In the genomic region with DNA sequence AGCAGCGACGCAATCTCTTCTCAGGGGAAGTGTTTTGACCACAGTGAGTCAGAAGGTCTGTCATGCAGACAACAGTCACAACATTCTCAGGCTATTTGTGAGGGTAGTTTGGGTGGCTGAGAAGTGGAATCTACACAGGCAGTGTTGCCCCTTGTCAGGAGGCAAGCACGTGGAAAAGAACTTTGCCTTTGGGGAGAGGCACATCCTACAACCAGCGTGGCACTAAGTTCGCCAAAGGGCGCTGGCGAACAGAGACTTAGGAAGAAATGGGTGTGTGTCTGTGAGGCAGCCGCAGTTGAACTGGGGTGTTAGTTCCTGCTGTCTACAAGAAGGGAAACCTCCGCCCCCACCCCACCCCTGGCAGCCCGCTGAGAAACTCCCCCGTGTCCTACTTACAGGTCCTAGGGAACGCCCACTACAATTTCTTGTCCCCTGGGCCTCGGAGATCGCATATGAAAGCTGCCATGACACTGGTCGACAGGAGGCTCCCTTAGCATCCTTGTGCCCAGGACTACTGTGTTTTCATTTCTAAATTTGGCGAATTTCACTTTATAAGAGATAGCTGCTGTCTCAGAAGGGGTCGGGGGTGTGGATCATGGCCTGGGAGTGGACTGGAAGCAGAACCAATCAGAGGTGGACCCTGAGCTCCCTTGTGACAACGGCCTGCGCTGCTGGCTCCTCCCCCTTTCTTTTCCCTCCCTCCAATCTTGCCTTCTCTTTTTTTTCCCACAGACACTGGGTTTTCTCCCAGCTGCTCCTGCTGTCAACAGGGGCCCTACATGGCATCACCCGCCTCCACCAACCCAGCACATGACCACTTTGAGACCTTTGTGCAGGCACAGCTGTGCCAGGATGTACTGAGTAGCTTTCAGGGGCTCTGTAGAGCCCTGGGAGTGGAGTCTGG, we compare ENCODE assay signal across 8 mouse cellular contexts. TPM values are rescaled to one million over a fixed set of nuclear protein-coding genes. Genes with fewer than 3 reads are reported as not detected.
DNase-seq lines count a peak whose midpoint lies in the region; ATAC-seq and TF ChIP-seq lines count a peak whose summit lies in the region.

No protein-coding gene starts in this region.

- peak; percentile 59 for DNase-seq in adrenal gland, postnatal 14 days
- peak; percentile 66 for DNase-seq in forebrain, postnatal 0 days
- DNase-seq in layer of hippocampus, postnatal 10 days (ENCODE audit: low spot score in 2 of 2), result peak; percentile 51 to 60
- peak; percentile 26 for DNase-seq in ovary, postnatal 14 days (ENCODE audit: low spot score)
- DNase-seq in thymus, postnatal 4 days, result peak; percentile 77

- peak; percentile 50 for ATAC-seq in CD4-positive, CD25-positive, alpha-beta regulatory T cell, adult 4 months
- peak; percentile 77 for ATAC-seq in forebrain, postnatal 0 days
- ATAC-seq in hematopoietic stem cell, adult 5-6 weeks (replicated peaks in 1 of 2; ENCODE audit: insufficient read depth in 1 of 2, low FRiP score in 2 of 2, low TSS enrichment in 1 of 2, low read depth in 1 of 2, poor library complexity in 2 of 2, severe bottlenecking in 2 of 2), result peak; percentile 47 to 51
- peak; percentile 84 for ATAC-seq in lung, embryonic 16.5 days (ENCODE audit: low read depth)

- H3K9me3 ChIP-seq in forebrain, postnatal 0 days (ENCODE audit: low read length), result no peaks in the 10 kb centered on the region
- H3K9me3 ChIP-seq in lung, embryonic 16.5 days (ENCODE audit: control insufficient read depth, low read length), result no peaks in the 10 kb centered on the region

- 2% methylated on average over 20 of the region's 20 CpGs for WGBS in forebrain, postnatal 0 days
- WGBS in lung, embryonic 16.5 days, result 4% methylated on average over 20 of the region's 20 CpGs

- peak overlapping the region; percentile 70 for H3K27ac ChIP-seq in forebrain, postnatal 0 days (ENCODE audit: low read depth, low read length)
- H3K27ac ChIP-seq in lung, embryonic 16.5 days (ENCODE audit: low read length), result peak overlapping the region; percentile 92

- no peaks in the 10 kb centered on the region for H3K27me3 ChIP-seq in forebrain, postnatal 0 days (ENCODE audit: insufficient read depth, low read length)
- no peaks in the 10 kb centered on the region for H3K27me3 ChIP-seq in lung, embryonic 16.5 days (ENCODE audit: control insufficient read depth, insufficient read depth, low read depth, low read length)

- peaks cover 11% of the 10 kb centered on the region for H3K4me1 ChIP-seq in forebrain, postnatal 0 days (ENCODE audit: insufficient read depth)
- peaks cover 33% of the 10 kb centered on the region for H3K4me1 ChIP-seq in lung, embryonic 16.5 days (replicated peaks; ENCODE audit: control insufficient read depth, insufficient read depth, low read length)

- TF ChIP-seq CTCF in forebrain, postnatal 0 days (IDR thresholded peaks at IDR 0.05; ENCODE audit: low read depth), result 0 out of 2 replicates have a peak, but pooled peaks have one; percentile 5

- peak overlapping the region; percentile 85 for H3K4me2 ChIP-seq in forebrain, postnatal 0 days (ENCODE audit: low read depth)
- peak overlapping the region; percentile 76 for H3K4me2 ChIP-seq in lung, embryonic 16.5 days (ENCODE audit: low read depth, low read length)

- H3K4me3 ChIP-seq in forebrain, postnatal 0 days (ENCODE audit: low read depth, low read length), result peak overlapping the region; percentile 49
- H3K4me3 ChIP-seq in lung, embryonic 16.5 days (ENCODE audit: low read length), result peak overlapping the region; percentile 66

- peak overlapping the region; percentile 60 for H3K9ac ChIP-seq in forebrain, postnatal 0 days
- H3K9ac ChIP-seq in lung, embryonic 16.5 days (ENCODE audit: low read length), result peak overlapping the region; percentile 76

- H3K36me3 ChIP-seq in forebrain, postnatal 0 days (ENCODE audit: insufficient read depth), result peaks cover 12% of the 10 kb centered on the region
- peaks cover 13% of the 10 kb centered on the region for H3K36me3 ChIP-seq in lung, embryonic 16.5 days (ENCODE audit: control insufficient read depth, insufficient read depth, low read length)

RNA-seq across cellular contexts. Expression of a gene that starts 1.4 kb away (rescaled TPM):
- 100 to 1,000 TPM in 1 of 2 experiments, 10 to 100 TPM in 1; 61.7 to 140 TPM for polyA plus RNA-seq in CD4-positive, CD25-positive, alpha-beta regulatory T cell, adult 4 months (2017; shearing (Covaris generic))
- total RNA-seq in adrenal gland, postnatal 14 days (2021), result 8.6 and 20.7 TPM in 2 replicates
- total RNA-seq in forebrain, postnatal 0 days (2014; rRNA removed), result 37.2 and 40.0 TPM in 2 replicates
- polyA plus RNA-seq in forebrain, postnatal 0 days (2015; fragmentation: Nextera tagmentation; extraction: Ambion mirVana), result 29.8 and 32.1 TPM in 2 replicates
- total RNA-seq in hematopoietic stem cell, adult 5-6 weeks (2017), result 15.6 and 43.6 TPM in 2 replicates
- total RNA-seq in layer of hippocampus, postnatal 10 days (2021), result 10 to 100 TPM; 41.9 to 42.5 TPM
- polyA plus RNA-seq in lung, embryonic 16.5 days (2015; fragmentation: Nextera tagmentation; extraction: Ambion mirVana), result 64.8 and 70.9 TPM in 2 replicates

RNA-seq across cellular contexts. Expression of a gene that starts 12.6 kb away (rescaled TPM):
- polyA plus RNA-seq in CD4-positive, CD25-positive, alpha-beta regulatory T cell, adult 4 months (2017; shearing (Covaris generic)), result 10 to 100 TPM; 34.8 to 42.2 TPM
- total RNA-seq in adrenal gland, postnatal 14 days (2021), result 23.5 and 25.0 TPM in 2 replicates
- total RNA-seq in forebrain, postnatal 0 days (2014; rRNA removed), result 27.7 and 42.9 TPM in 2 replicates
- 37.1 and 43.9 TPM in 2 replicates for polyA plus RNA-seq in forebrain, postnatal 0 days (2015; fragmentation: Nextera tagmentation; extraction: Ambion mirVana)
- 15.0 and 19.4 TPM in 2 replicates for total RNA-seq in hematopoietic stem cell, adult 5-6 weeks (2017)
- total RNA-seq in layer of hippocampus, postnatal 10 days (2021), result 10 to 100 TPM; 21.2 to 26.2 TPM
- polyA plus RNA-seq in lung, embryonic 16.5 days (2015; fragmentation: Nextera tagmentation; extraction: Ambion mirVana), result 71.2 and 71.4 TPM in 2 replicates

RNA-seq across cellular contexts. Expression of a gene that starts 12.7 kb away (rescaled TPM):
- polyA plus RNA-seq in CD4-positive, CD25-positive, alpha-beta regulatory T cell, adult 4 months (2017; shearing (Covaris generic)), result not detected
- total RNA-seq in adrenal gland, postnatal 14 days (2021), result 1.0 and 1.1 TPM in 2 replicates
- total RNA-seq in forebrain, postnatal 0 days (2014; rRNA removed), result 0.81 and 1.9 TPM in 2 replicates
- polyA plus RNA-seq in forebrain, postnatal 0 days (2015; fragmentation: Nextera tagmentation; extraction: Ambion mirVana), result 4.7 and 8.7 TPM in 2 replicates
- total RNA-seq in hematopoietic stem cell, adult 5-6 weeks (2017), result 1.4 TPM in 1 of 2 replicates, not detected in the other
- total RNA-seq in layer of hippocampus, postnatal 10 days (2021), result 1 to 10 TPM; 6.9 to 7.8 TPM
- 4.0 and 6.4 TPM in 2 replicates for polyA plus RNA-seq in lung, embryonic 16.5 days (2015; fragmentation: Nextera tagmentation; extraction: Ambion mirVana)

RNA-seq across cellular contexts. Expression of a gene that starts 27.3 kb away (rescaled TPM):
- polyA plus RNA-seq in CD4-positive, CD25-positive, alpha-beta regulatory T cell, adult 4 months (2017; shearing (Covaris generic)), result 10 to 100 TPM; 27.5 to 35.8 TPM
- 16.7 and 18.7 TPM in 2 replicates for total RNA-seq in adrenal gland, postnatal 14 days (2021)
- total RNA-seq in forebrain, postnatal 0 days (2014; rRNA removed), result 20.7 and 29.9 TPM in 2 replicates
- 13.2 and 15.5 TPM in 2 replicates for polyA plus RNA-seq in forebrain, postnatal 0 days (2015; fragmentation: Nextera tagmentation; extraction: Ambion mirVana)
- total RNA-seq in hematopoietic stem cell, adult 5-6 weeks (2017), result 23.9 and 33.7 TPM in 2 replicates
- 10 to 100 TPM; 16.3 to 17.2 TPM for total RNA-seq in layer of hippocampus, postnatal 10 days (2021)
- polyA plus RNA-seq in lung, embryonic 16.5 days (2015; fragmentation: Nextera tagmentation; extraction: Ambion mirVana), result 18.3 and 18.7 TPM in 2 replicates

RNA-seq across cellular contexts. Expression of a gene that starts 41.7 kb away (rescaled TPM):
- polyA plus RNA-seq in CD4-positive, CD25-positive, alpha-beta regulatory T cell, adult 4 months (2017; shearing (Covaris generic)), result 100 to 1,000 TPM; 207 to 236 TPM
- 186 and 213 TPM in 2 replicates for total RNA-seq in adrenal gland, postnatal 14 days (2021)
- 23.1 and 32.3 TPM in 2 replicates for total RNA-seq in forebrain, postnatal 0 days (2014; rRNA removed)
- 40.5 and 48.8 TPM in 2 replicates for polyA plus RNA-seq in forebrain, postnatal 0 days (2015; fragmentation: Nextera tagmentation; extraction: Ambion mirVana)
- total RNA-seq in hematopoietic stem cell, adult 5-6 weeks (2017), result 144 and 160 TPM in 2 replicates
- 10 to 100 TPM; 46.7 to 50.9 TPM for total RNA-seq in layer of hippocampus, postnatal 10 days (2021)
- polyA plus RNA-seq in lung, embryonic 16.5 days (2015; fragmentation: Nextera tagmentation; extraction: Ambion mirVana), result 169 and 185 TPM in 2 replicates

Comparison
In these comparisons a context has a peak if more than half of its experiments do, and no peak if none do; other contexts are left out.
1. Peak in every context shown above with its lines: DNase-seq, ATAC-seq, H3K4me3 ChIP-seq and H3K27ac ChIP-seq.
2. DNase-seq: peak in every context shown above with its lines; median percentile 77 in thymus, postnatal 4 days; 66 in forebrain, postnatal 0 days; 59 in adrenal gland, postnatal 14 days; 56 in layer of hippocampus, postnatal 10 days; 26 in ovary, postnatal 14 days.